In genomic region chr7:73941640-73942039, GRCm38 (mm10) we compare ENCODE assay signal across 7 mouse cellular contexts.
A peak's percentile ranks its signal among the peaks of the same experiment; 100 is the strongest.
DNase-seq lines count a peak whose midpoint lies in the region; ATAC-seq and TF ChIP-seq lines count a peak whose summit lies in the region.

No protein-coding gene starts in this region.

- H3K27me3 ChIP-seq in forebrain, embryonic 16.5 days (replicated peaks; ENCODE audit: control insufficient read depth, insufficient read depth, low read length), result no peaks in the 10 kb centered on the region
- H3K27me3 ChIP-seq in neural tube, embryonic 15.5 days (replicated peaks), result no peaks in the 10 kb centered on the region
- H3K27me3 ChIP-seq in heart, adult 2 months (ENCODE audit: control insufficient read depth, insufficient read depth, low read length), result no peaks in the 10 kb centered on the region

- TF ChIP-seq POLR2A in heart, adult 2 months (IDR thresholded peaks at IDR 0.05; ENCODE audit: insufficient read depth, low read depth, low read length), result no peak

- no peak overlapping the region for H3K4me2 ChIP-seq in forebrain, embryonic 16.5 days (ENCODE audit: low read length)
- H3K4me2 ChIP-seq in neural tube, embryonic 15.5 days, result no peak overlapping the region

- H3K36me3 ChIP-seq in forebrain, embryonic 16.5 days (ENCODE audit: control insufficient read depth, insufficient read depth), result peaks cover 35% of the 10 kb centered on the region
- H3K36me3 ChIP-seq in neural tube, embryonic 15.5 days, result peaks cover 28% of the 10 kb centered on the region
- H3K36me3 ChIP-seq in heart, adult 2 months (ENCODE audit: control insufficient read depth, insufficient read depth, low read length), result no peaks in the 10 kb centered on the region

- no peaks in the 10 kb centered on the region for H3K79me2 ChIP-seq in heart, adult 2 months (replicated peaks; ENCODE audit: control insufficient read depth, insufficient read depth, low read length)

- H3K9ac ChIP-seq in forebrain, embryonic 16.5 days (replicated peaks; ENCODE audit: low read depth, low read length), result no peak overlapping the region
- no peak overlapping the region for H3K9ac ChIP-seq in neural tube, embryonic 15.5 days (replicated peaks)
- no peak overlapping the region for H3K9ac ChIP-seq in heart, adult 2 months (ENCODE audit: low read depth, low read length)

- DNase-seq in urinary bladder, postnatal 14 days (ENCODE audit: low spot score), result peak; percentile 33
- DNase-seq in urinary bladder, adult 2 months (ENCODE audit: low spot score), result no peak
- peak; percentile 93 for DNase-seq in kidney, postnatal 10 days
- no peak for DNase-seq in spleen, postnatal 36 days (ENCODE audit: low spot score in 2 of 2)
- DNase-seq in heart, adult 2 months, result no peak

- no peak overlapping the region for H3K27ac ChIP-seq in forebrain, embryonic 16.5 days (ENCODE audit: low read length)
- H3K27ac ChIP-seq in neural tube, embryonic 15.5 days (replicated peaks), result peak overlapping the region; percentile 74
- no peak overlapping the region for H3K27ac ChIP-seq in heart, adult 2 months

- TF ChIP-seq CTCF in heart, adult 2 months (IDR thresholded peaks at IDR 0.05), result no peak

- ATAC-seq in forebrain, embryonic 16.5 days, result peak; percentile 39
- ATAC-seq in neural tube, embryonic 15.5 days (ENCODE audit: low FRiP score), result no peak

- no peaks in the 10 kb centered on the region for H3K9me3 ChIP-seq in forebrain, embryonic 16.5 days (ENCODE audit: control insufficient read depth, low read length)
- H3K9me3 ChIP-seq in neural tube, embryonic 15.5 days (replicated peaks), result no peaks in the 10 kb centered on the region

- H3K4me3 ChIP-seq in forebrain, embryonic 16.5 days (replicated peaks; ENCODE audit: low read length), result no peak overlapping the region
- H3K4me3 ChIP-seq in neural tube, embryonic 15.5 days (replicated peaks), result no peak overlapping the region
- H3K4me3 ChIP-seq in heart, adult 2 months, result no peak overlapping the region

- peaks cover 13% of the 10 kb centered on the region for H3K4me1 ChIP-seq in forebrain, embryonic 16.5 days (replicated peaks; ENCODE audit: control insufficient read depth, insufficient read depth, low read length)
- H3K4me1 ChIP-seq in neural tube, embryonic 15.5 days, result peaks cover 33% of the 10 kb centered on the region
- H3K4me1 ChIP-seq in heart, adult 2 months (ENCODE audit: control insufficient read depth, insufficient read depth, low read length), result no peaks in the 10 kb centered on the region

- WGBS in forebrain, embryonic 16.5 days, result 25% methylated on average over 4 of the region's 4 CpGs
- 40% methylated on average over 4 of the region's 4 CpGs for WGBS in neural tube, embryonic 15.5 days
- 35% methylated on average over 4 of the region's 4 CpGs for WGBS in heart, adult 2 months

- no peak for TF ChIP-seq EP300 in heart, adult 2 months (IDR thresholded peaks at IDR 0.05; ENCODE audit: insufficient read depth, low read depth, low read length)

- intact Hi-C loops in heart, adult 2 months (cut with DNase I), result no loop called here

Comparison
In these comparisons a context has a peak if more than half of its experiments do, and no peak if none do; other contexts are left out.
1. DNase-seq: peak in urinary bladder, postnatal 14 days (single experiment) and kidney, postnatal 10 days (single experiment); none in urinary bladder, adult 2 months (single experiment), spleen, postnatal 36 days (0 of 2) and heart, adult 2 months (0 of 2).